Mouse (Mus musculus) bone marrow macrophage, adult 2 months (primary cell): ENCODE results near the gene Hist3h2a. TPM values are rescaled to one million over a fixed set of nuclear protein-coding genes. Genes with fewer than 3 reads are reported as not detected.

Source experiments
- H3K27ac ChIP-seq: 2 replicates; pipeline ENCODE4 v1.5.1; 2012; ENCODE audit warnings: low read depth, low read length; ENCODE audit not compliant: insufficient read depth
- H3K4me1 ChIP-seq: 2 replicates; pipeline ENCODE4 v1.6.1; 2012; ENCODE audit warnings: low read length; ENCODE audit not compliant: control insufficient read depth, insufficient read depth
- H3K4me3 ChIP-seq: 2 replicates; pipeline ENCODE4 v1.5.1; 2012; ENCODE audit warnings: mild to moderate bottlenecking, low read length, moderate library complexity; ENCODE audit not compliant: insufficient read depth
- CTCF ChIP-seq: IDR thresholded peaks from 2 replicates; pipeline ENCODE4 v1.5.1; 2012; ENCODE audit warnings: low read depth, mild to moderate bottlenecking, low read length, moderate library complexity
- POLR2A ChIP-seq: IDR thresholded peaks from 2 replicates; pipeline ENCODE4 v1.6.1; 2012; ENCODE audit warnings: mild to moderate bottlenecking, low read depth, low read length, borderline replicate concordance
- polyA plus RNA-seq: library from polyadenylated mRNA; stranded (reverse); fragments of >200 nt; gene quantifications from 2 replicates; pipeline ENCODE4 v1.2.4, GENCODE M21; 2012; ENCODE audit not compliant: missing spikeins, insufficient read depth, insufficient read length

Gene Hist3h2a
- polyA plus RNA-seq, 1 experiment = 32.0 TPM

DNA sequence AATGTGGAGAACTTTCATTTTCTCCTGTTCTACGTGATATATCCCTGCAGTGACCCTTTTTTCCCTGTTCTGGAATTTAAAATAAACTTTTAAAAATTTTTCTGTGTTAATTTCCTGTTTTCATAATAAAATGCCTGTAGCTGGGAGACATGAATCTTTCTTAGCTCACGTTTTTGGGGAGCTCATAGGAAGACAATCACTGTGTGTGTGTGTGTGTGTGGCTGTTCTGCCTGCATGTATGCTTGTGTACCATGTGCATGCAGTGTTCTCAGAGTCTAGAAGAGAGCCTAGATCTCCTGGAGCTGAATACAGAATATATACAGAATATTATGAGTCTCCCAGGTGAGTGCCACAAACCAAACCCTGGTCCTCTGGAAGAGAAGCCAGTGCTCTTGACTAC is 27.4 kb upstream of the Hist3h2a start:
- Histone ChIP-seq H3K4me3 (no peak overlapping the region), H3K4me1 (peaks cover 5% of the 10 kb centered on the region), H3K27ac (no peak overlapping the region)
- TF ChIP-seq CTCF = no peak
- no peak for TF ChIP-seq POLR2A

DNA sequence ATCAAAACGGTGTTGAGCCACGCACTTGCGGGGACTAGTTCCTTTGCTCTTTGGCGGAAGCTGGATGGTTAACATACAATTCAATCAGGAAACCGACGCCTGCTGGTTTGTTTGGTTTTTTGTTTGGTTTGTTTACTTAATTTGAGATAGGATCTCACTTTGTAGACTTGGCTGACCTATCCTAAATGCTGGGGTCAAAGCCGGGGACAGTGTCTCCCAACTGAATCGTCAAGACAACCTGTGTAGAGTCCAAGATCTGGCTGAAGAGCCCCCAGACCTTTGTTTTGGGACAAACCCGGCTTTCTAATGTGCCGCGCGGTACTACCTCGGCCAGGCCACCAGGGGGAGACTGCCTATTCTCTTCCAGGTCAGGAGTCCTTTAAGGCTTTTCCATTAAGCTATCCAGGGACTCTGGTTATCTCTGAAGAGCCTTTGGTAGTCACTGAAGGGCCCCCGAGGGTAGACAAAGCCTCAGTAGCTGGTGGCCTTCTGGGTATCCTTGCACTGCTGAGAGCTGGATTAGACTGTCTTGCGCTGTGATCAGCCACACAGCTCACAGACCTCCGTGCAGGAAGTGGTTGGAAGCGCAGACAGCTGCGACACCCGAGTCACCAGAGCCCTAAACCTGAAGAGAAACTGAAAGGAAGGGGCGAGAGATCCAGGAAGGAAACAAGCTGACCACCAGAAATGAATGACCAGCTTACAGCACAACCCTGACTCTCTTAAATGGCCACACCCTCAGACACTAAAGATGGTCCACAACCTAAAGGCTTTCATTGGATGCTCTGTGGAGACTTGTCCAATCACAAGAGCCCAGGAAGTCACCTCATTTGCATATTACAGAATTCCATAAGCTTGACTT is 26.5 kb upstream of the Hist3h2a start:
- peak overlapping the region; percentile 74 for H3K27ac ChIP-seq
- H3K4me1 ChIP-seq = peaks cover 5% of the 10 kb centered on the region
- peak overlapping the region; percentile 55 for H3K4me3 ChIP-seq
- no peak for TF ChIP-seq POLR2A
- peak; percentile 97 for TF ChIP-seq CTCF

DNA sequence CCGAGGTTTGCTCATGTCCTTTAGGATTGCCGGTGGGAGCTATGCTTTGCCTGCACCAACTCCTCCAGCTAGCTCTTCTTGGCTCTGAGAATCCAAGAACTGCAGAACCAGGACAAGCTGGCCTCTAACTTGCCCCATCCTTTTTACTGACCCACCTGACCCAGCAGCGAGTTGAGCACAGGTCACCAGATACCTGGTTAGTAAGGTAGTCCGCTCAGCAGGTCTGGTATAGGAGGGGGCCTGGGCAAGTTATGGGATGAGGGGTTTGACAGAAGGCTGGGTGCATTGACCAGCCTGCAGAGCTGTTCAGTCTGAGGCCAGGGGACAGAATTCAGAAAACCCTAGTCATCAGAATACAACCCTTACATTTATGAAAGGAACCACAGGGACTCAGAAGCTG is 25.4 kb upstream of the Hist3h2a start:
- Histone ChIP-seq H3K4me1 (peaks cover 5% of the 10 kb centered on the region), H3K27ac (no peak overlapping the region), H3K4me3 (no peak overlapping the region)
- no peak for TF ChIP-seq CTCF
- no peak for TF ChIP-seq POLR2A

DNA sequence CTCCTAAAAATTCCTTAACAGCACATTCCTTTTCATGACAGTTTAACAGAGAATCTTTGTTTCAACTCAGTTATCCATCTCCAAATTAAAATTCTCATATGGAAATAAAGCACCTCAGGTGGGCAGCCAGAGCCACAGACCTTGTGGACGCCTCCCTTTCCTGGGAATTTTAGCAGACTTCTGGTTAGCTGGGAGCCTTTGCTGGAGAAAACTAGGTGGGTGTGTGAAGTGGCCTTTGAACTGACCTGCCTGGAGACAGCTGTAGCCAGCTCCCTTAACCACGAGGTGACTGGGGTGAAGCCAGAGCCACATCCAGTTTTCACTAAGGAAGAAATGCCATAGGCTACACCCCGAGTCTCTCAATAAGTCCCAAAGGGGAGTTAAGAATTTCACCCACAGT is 24.8 kb upstream of the Hist3h2a start:
- TF ChIP-seq POLR2A = no peak
- TF ChIP-seq CTCF = no peak
- H3K4me1 ChIP-seq = peaks cover 5% of the 10 kb centered on the region
- H3K4me3 ChIP-seq = no peak overlapping the region
- no peak overlapping the region for H3K27ac ChIP-seq

DNA sequence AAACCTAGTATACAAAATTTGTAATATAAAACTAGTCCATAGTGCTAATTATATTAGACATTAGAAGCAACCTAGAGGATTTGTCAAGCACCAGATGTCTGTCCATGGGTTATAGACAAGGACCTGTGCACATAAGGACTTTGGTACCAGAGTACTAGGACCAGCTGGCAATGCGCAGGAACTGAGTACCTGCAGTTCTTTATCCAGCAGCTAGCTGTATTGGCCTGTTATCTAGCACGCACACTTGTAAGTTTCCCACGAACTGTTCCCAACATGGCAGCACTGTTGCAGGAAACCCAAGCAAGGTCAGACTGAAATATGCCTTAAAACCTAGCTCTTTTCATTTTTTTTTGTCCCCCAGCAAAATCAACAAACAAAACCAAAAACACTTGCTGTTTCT is 24.2 kb upstream of the Hist3h2a start:
- Histone ChIP-seq H3K27ac (no peak overlapping the region), H3K4me1 (peaks cover 5% of the 10 kb centered on the region), H3K4me3 (no peak overlapping the region)
- TF ChIP-seq CTCF (no peak), POLR2A (no peak)

DNA sequence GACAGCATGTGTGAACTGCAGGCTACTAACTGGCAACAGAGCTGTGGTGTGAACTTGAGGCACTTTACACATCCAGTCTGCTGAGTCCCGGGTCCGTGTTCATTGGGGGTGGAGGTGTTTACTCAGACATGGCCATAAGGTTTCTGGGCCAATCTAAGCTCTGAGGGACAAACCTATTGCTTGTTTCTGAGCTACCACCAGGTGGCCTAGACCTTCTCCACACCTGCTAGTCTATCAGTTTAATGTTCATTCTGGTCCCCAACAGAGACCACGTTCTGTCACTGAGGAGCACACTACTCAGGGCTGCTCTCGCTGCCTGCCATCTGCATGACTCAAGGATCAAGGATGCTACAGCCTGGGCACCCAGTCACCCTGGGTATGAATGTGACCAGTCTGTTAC is 22.9 kb upstream of the Hist3h2a start:
- no peak overlapping the region for H3K27ac ChIP-seq
- H3K4me3 ChIP-seq = no peak overlapping the region
- peaks cover 5% of the 10 kb centered on the region for H3K4me1 ChIP-seq
- TF ChIP-seq POLR2A = no peak
- TF ChIP-seq CTCF = no peak

DNA sequence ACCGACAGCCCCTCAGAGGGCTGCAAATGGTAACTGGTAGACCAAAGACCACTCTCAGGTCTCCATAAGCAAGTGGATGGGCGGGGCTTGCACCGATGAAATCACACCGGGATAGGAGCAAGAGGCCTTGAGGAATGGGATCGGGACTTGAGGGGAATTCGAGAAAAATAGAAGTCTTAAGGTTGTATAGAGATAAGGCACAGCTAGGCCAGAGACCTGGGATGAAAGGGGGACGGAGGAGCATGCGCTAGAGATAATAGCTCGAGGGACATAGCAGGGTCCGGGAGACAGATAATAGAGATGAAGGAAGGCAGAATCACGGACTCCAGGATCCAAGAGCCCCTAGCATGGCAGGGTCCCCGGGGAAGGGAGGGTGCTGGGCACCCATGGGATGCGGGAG is 16.6 kb upstream of the Hist3h2a start:
- peaks cover 9% of the 10 kb centered on the region; the same call in 1 of the 2 replicates for H3K4me1 ChIP-seq
- H3K27ac ChIP-seq = no peak overlapping the region
- TF ChIP-seq POLR2A = no peak
- TF ChIP-seq CTCF = no peak
- peak overlapping the region; percentile 89 for H3K4me3 ChIP-seq

DNA sequence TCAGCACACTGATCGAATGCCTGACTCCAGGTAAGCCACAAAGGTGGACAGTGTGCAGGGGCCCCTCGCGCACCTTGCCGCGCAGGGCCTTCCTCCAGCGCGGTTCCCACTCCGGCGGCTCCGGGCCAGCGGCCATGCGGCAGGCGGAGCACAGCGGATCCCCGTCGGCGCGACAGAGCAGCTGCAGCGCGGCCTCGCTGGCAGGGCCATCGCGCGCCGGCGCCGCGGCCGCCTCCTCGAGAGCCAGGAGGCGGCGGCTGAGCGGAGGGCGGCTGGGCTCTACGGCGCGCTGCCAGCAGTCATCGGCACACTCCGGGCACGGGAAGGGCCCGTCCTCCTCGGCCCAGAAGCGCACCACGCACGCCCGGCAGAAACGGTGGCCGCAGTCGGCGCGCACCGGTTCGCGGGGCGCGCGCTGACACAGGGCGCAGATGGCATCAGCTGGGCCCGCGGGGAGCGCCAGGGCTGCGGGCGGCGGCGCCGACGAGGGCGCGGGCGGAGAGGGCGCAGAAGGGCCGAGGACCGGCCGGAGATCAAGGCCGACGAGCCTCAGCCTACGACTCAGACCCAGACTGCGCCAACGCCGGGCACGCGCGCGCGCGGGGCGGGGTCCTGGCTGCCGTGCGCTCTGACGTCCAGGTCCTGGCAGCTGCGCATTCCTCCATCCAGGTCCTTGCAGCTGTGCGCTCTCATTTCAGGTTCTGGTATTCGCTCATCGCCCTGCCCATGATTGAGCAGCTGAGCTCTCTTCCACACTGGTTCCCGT is 16.0 kb upstream of the Hist3h2a start, which contains the start of gene Rnf187:
Gene Rnf187 (minus strand): TSS at position 595 of the 766 bp plus-strand sequence.
- peak within 1 kb of the TSS; percentile 89 for H3K4me3 ChIP-seq
- peaks cover 9% of the 10 kb centered on the region; the same call in 1 of the 2 replicates for H3K4me1 ChIP-seq
- TF ChIP-seq CTCF = no peak
- no peak for TF ChIP-seq POLR2A
- peak within 1 kb of the TSS; percentile 53 for H3K27ac ChIP-seq

DNA sequence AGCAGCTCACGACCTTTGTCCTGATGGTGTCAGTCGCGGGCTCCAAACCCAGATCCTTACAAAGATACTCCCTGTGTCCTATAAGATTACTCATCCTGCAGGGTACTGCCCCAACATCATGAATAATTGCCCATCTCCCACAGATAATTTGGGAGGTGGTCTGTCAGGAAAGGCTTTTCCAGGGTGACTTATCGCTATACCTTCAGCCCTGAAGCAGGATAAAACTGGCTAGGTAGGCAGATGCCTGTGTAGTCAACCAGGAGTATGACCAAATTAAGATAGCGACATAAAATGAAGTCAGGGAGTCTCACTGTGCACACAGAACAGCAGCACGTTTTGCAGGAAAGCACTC is 15.4 kb upstream of the Hist3h2a start:
- peaks cover 9% of the 10 kb centered on the region; the same call in 1 of the 2 replicates for H3K4me1 ChIP-seq
- peak overlapping the region; percentile 33 for H3K4me3 ChIP-seq
- 0 out of 2 replicates have a peak overlapping the region, but pooled peaks have one; percentile 2 for H3K27ac ChIP-seq
- TF ChIP-seq CTCF = no peak
- TF ChIP-seq POLR2A = no peak

DNA sequence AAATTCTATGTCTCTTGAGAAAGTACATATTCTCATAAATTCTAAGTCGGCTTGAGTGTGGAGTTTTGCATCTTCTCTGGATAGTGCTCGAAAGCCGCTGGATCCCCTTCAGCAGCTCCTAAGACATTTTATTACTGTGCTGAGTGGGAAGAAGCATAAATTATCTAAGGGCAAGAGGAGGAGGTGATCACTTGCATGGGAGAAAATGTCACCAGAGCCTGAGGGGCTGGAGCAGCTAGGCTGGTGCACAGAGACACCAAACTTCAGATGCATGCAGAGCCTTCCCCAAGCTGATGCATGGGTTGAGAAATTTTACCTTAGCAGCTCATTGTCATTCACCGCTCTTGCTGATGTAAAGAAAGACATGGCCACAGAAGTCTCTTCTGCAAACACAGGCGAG is 10.3 kb upstream of the Hist3h2a start:
- H3K4me3 ChIP-seq = no peak overlapping the region
- no peak overlapping the region for H3K27ac ChIP-seq
- TF ChIP-seq POLR2A = no peak
- TF ChIP-seq CTCF = no peak
- no peaks in the 10 kb centered on the region; the same call in 1 of the 2 replicates for H3K4me1 ChIP-seq
